Mouse (Mus musculus) midbrain, embryonic 16.5 days (tissue): ENCODE results near the gene Zbtb42. TPM values are rescaled to one million over a fixed set of nuclear protein-coding genes. Genes with fewer than 3 reads are reported as not detected.

ENCODE experiments used
- ATAC-seq: fragments of 200-750 bp; cut with Nextera tagmentation; 2 replicates; pipeline ENCODE4 v1.8.0; 2017; ENCODE audit warnings: moderate TSS enrichment
- H3K27ac ChIP-seq: fragments of 300-500 bp; sonication (generic); 2 replicates; pipeline ENCODE4 v1.5.1; 2014; ENCODE audit warnings: mild to moderate bottlenecking, low read length, mixed read lengths
- H3K27me3 ChIP-seq: fragments of 300-500 bp; sonication (generic); 2 replicates; pipeline ENCODE4 v1.6.1; 2014; ENCODE audit warnings: low read depth, low read length, mixed read lengths; ENCODE audit not compliant: control insufficient read depth, insufficient read depth
- H3K36me3 ChIP-seq: fragments of 300-500 bp; sonication (generic); 2 replicates; pipeline ENCODE4 v1.6.1; 2014; ENCODE audit warnings: mild to moderate bottlenecking, low read length, moderate library complexity, mixed read lengths; ENCODE audit not compliant: control insufficient read depth, insufficient read depth
- H3K4me1 ChIP-seq: fragments of 300-500 bp; sonication (generic); 2 replicates; pipeline ENCODE4 v1.6.1; 2014; ENCODE audit warnings: mild to moderate bottlenecking, low read length, mixed read lengths; ENCODE audit not compliant: control insufficient read depth, insufficient read depth
- H3K4me2 ChIP-seq: fragments of 300-500 bp; sonication (generic); 2 replicates; pipeline ENCODE4 v1.6.1; 2014; ENCODE audit warnings: mild to moderate bottlenecking, low read length, mixed read lengths
- H3K4me3 ChIP-seq: fragments of 300-500 bp; sonication (generic); 2 replicates; pipeline ENCODE4 v1.5.1; 2014; ENCODE audit warnings: low read depth, mild to moderate bottlenecking, low read length, moderate library complexity, mixed read lengths
- H3K9ac ChIP-seq: fragments of 300-500 bp; sonication (generic); 2 replicates; pipeline ENCODE4 v1.6.1; 2014; ENCODE audit warnings: low read depth, low read length, mixed read lengths
- H3K9me3 ChIP-seq: fragments of 300-500 bp; sonication (generic); replicated peaks from 2 replicates; pipeline ENCODE4 v1.6.1; 2014; ENCODE audit warnings: mild to moderate bottlenecking, low read length, mixed read lengths; ENCODE audit not compliant: control insufficient read depth, poor library complexity, severe bottlenecking
- WGBS: fragments of 180-500 bp; shearing (Covaris S2); extraction: QIAGEN DNeasy Blood & Tissue Kit; methylation state at CpG from one replicate; pipeline ENCODE4 v1.1.7; 2014; 5-methylcytosine and 5-hydroxymethylcytosine counted together
- polyA plus RNA-seq: library from polyadenylated mRNA; unstranded; fragments of >200 nt; fragmentation: Nextera tagmentation; extraction: Ambion mirVana; gene quantifications from 2 replicates; pipeline ENCODE4 v1.2.1, GENCODE M21; 2015

The Zbtb42 gene
- polyA plus RNA-seq, 1 experiment from 2014 or later = 0.73 TPM

DNA sequence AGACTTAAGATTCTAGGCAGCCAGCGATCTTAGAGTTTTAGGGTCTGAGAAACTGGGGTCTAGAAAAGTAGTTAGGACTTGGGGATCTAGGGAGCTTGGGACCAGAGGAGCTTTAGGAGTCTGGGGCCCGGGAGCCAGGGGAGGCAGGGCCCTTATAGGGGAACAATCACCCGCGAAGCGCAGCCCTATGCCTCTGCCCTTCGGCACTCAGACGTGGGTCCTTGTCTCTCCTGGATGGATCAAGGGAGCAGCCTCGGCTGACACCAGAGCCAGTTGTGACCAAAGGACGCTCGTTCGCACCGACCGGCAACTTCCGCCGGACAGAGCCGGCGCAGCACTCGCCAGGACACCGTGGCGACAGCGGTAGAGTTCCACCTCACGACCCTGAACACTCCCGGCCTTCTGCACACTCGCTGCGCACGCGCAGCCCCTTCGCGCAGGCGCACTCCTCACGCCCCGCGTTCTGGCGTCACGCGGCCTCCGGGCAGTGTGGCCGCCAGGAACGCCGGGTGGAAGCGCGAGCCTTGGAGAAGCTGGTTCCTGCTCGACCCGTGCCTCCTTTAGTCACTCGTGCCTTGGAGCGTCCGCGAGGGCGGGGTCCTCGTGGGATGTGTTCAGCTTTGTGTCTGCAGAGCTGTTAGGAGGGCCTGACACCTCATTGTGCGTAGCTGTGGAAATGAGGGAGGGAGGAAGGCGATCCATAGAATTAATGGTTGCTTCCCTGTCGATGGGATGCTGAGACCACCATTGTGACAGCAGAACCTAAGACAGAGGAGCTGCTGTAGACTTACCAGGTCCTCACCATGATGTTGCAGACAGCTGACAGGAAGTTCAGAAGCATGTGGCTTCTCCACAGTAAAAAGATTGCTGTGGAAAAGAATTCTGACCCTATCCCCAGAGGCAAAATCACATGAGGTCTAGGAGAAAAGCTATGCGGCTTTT is 14.8 kb downstream of the Zbtb42 start:
- peak overlapping the region; percentile 95 for H3K27ac ChIP-seq
- ATAC-seq = peak; percentile 96
- H3K4me2 ChIP-seq = peak overlapping the region; percentile 87
- no peaks in the 10 kb centered on the region for H3K9me3 ChIP-seq
- no peaks in the 10 kb centered on the region for H3K36me3 ChIP-seq
- 2% methylated on average over 53 of the region's 54 CpGs for WGBS
- peaks cover 13% of the 10 kb centered on the region for H3K4me1 ChIP-seq
- H3K27me3 ChIP-seq = no peaks in the 10 kb centered on the region
- peak overlapping the region; percentile 66 for H3K4me3 ChIP-seq
- H3K9ac ChIP-seq = peak overlapping the region; percentile 91

DNA sequence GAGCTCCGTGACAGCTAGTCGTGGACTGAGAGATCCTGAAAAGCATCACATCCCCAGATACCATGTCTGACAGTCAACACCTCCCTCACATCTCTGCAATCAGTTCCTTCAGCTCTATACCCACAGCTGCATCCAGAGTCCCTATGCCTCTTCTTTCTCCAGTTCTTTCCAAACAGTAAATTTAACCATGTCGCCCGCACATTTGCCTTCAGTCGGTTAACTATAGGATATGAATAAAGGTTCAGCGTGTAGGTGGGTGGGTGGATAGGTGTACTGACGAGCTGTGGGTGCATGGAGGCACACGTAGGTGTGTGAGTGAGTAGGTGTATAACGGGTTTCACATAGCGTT is 15.5 kb downstream of the Zbtb42 start:
- Histone ChIP-seq H3K4me2 (peak overlapping the region; percentile 87), H3K4me1 (peaks cover 13% of the 10 kb centered on the region), H3K36me3 (no peaks in the 10 kb centered on the region), H3K9ac (peak overlapping the region; percentile 91), H3K27me3 (no peaks in the 10 kb centered on the region), H3K9me3 (no peaks in the 10 kb centered on the region), H3K27ac (peak overlapping the region; percentile 95), H3K4me3 (peak overlapping the region; percentile 66)
- ATAC-seq = peak; percentile 40
- 76% methylated on average over 10 of the region's 10 CpGs for WGBS

DNA sequence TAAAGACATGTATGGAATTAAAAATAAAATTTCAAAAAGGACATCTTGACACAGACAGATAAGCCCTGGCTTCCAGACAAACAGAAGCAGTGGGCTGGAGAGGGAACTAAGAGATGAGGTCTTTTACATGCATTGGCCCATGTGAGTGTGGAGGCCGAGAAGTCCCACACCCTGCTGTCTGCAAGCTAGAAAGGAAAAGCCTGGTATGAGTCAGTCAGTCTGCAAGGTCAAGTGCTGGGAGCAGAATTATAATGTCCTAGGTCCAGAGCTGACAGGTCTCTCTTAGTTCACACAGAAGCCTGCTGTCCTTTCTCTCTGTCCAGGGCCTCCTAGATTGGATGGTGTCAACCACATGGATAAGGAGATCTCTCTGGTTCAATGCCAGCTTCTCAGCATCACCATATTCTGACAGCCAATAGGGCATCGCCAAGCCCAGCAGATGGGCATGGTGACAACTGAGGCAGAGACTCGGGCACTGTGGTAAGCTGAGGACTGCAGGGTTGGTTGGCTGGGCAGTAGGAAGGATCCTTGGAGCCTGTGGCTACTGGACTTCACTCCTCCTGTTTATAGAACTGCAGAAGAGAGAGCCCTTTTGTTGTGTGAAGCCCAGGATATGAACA is 18.3 kb downstream of the Zbtb42 start:
- H3K27ac ChIP-seq = no peak overlapping the region
- no peak overlapping the region for H3K9ac ChIP-seq
- no peaks in the 10 kb centered on the region for H3K36me3 ChIP-seq
- no peaks in the 10 kb centered on the region for H3K27me3 ChIP-seq
- no peak overlapping the region for H3K4me3 ChIP-seq
- H3K4me2 ChIP-seq = no peak overlapping the region
- no peak for ATAC-seq
- H3K4me1 ChIP-seq = peaks cover 16% of the 10 kb centered on the region
- no peaks in the 10 kb centered on the region for H3K9me3 ChIP-seq
- 81% methylated on average over 3 of the region's 3 CpGs for WGBS

DNA sequence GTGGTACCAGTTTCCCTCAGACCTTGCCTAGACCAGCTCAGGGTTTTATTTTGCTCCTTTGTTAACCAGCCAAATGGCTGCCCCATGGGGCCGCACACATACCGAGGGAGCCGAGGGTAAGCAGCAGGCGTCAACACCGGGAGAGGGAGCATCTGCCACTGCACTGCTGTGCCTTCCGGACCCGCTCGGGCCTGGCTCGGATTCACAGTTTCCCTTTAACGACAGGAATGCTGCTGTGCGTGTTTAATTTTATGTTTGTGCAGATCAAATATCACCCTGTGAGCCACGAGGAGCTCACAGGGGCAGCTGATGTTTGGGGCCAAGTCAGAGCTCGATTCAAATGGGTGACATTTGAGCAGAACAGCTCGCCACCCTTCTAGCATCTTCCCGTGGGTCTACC is 21.9 kb downstream of the Zbtb42 start:
- 17% methylated on average over 15 of the region's 15 CpGs for WGBS
- H3K9ac ChIP-seq = no peak overlapping the region
- ATAC-seq = no peak

DNA sequence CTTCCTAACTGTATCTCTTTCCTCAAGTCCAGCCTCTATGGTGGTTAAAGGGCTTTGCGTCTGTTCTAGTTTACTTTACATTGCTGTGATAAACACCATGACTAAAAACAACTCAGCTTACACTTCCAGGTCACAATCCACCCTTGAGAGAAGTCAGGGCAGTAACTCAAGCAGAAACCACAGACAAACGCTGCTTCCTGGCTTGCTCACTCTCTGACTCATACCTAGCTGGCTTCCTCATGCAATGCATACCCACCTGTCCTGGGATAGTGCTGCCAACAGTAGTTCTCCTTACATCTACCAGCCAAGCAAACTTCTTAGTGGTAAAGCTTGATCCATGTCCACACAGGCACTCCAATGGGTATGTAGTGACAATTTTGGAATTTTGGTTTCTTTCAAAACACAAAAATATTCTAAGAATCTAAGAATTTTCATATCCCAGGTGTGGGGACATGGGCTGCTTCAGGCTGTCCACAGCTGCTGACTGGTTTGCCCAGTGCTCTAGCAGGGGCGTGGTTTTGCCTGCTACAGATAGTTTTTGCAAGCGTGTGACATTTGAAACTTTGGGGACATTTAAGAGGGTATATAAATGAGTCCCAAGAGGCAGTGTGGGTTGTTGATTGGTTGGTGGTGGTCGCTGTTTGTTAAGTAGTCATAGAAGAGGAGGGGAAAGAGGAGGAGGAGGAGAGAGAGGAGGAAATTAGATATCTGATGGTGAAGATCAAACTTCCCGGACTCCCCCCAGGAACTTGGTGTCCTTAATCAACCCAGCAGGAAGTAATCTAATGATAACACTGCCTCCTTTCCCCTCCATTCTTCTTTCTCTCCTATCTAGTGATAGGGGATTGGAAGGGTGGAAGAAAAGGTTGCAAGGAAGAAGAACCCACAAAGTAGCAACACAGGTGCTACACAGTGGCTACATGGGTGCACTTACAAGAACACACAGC is 24.0 kb downstream of the Zbtb42 start:
- H3K4me3 ChIP-seq = no peak overlapping the region
- H3K9me3 ChIP-seq = no peaks in the 10 kb centered on the region
- no peaks in the 10 kb centered on the region for H3K36me3 ChIP-seq
- no peak for ATAC-seq
- H3K27me3 ChIP-seq = no peaks in the 10 kb centered on the region
- no peak overlapping the region for H3K27ac ChIP-seq
- WGBS = 78% methylated on average over 6 of the region's 6 CpGs
- H3K9ac ChIP-seq = no peak overlapping the region
- H3K4me1 ChIP-seq = peaks cover 8% of the 10 kb centered on the region; the same call in 1 of the 2 replicates
- H3K4me2 ChIP-seq = no peak overlapping the region

More for the DNA sequence above, 21.9 kb downstream of the Zbtb42 start:
- Histone ChIP-seq H3K9me3 (no peaks in the 10 kb centered on the region), H3K27me3 (no peaks in the 10 kb centered on the region), H3K4me2 (no peak overlapping the region), H3K27ac (no peak overlapping the region), H3K36me3 (no peaks in the 10 kb centered on the region), H3K4me3 (no peak overlapping the region), H3K4me1 (peaks cover 3% of the 10 kb centered on the region; the same call in 1 of the 2 replicates)

DNA sequence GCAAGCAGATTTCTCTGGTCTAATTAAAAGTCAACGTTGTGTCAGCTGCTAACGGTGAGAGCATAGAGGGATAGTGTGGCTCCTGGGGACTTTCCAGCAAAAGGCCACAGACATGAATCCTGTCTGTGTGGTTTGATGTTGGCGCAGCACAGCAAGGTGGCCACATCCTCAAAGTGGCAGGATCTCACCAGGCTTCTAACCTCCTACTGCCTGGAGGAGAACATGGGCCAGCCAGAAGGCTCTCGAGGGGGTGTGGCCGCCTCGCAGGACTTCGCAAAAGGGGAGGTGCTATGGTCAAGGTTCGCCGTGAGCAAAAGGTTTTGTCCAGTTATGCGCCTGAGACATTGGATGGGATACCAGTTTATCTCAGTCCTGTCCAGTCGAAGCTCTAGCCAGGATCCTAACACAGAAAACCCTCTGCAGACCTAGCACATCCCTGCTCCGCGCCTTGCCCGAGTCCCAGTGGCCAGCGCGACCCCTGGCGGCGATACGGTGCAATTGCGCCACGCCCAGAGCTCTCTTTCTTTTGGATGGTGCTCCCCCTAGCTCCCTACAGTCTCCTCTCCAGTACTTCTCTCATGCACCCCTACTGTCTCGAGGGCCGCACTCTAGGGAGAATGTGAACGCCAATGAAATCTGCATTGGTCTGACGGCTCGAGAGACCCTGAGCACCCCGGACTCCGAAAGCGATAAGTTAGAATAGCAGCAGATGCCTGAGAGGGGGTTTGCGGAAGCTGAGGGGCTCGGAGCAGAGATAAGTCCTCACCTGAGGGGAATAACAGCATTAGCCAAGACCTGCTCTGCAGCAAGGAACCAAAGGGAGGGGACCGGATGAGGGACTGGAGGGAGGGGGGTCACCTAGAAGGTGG is 28.3 kb downstream of the Zbtb42 start:
- Histone ChIP-seq H3K4me3 (peak overlapping the region; percentile 17), H3K9me3 (no peaks in the 10 kb centered on the region), H3K9ac (peak overlapping the region; percentile 42), H3K27me3 (no peaks in the 10 kb centered on the region; the same call in 1 of the 2 replicates), H3K36me3 (no peaks in the 10 kb centered on the region), H3K4me1 (peaks cover 5% of the 10 kb centered on the region; the same call in 1 of the 2 replicates), H3K27ac (no peak overlapping the region), H3K4me2 (peak overlapping the region; percentile 50)
- ATAC-seq = peak; percentile 87
- WGBS = 11% methylated on average over 32 of the region's 32 CpGs

DNA sequence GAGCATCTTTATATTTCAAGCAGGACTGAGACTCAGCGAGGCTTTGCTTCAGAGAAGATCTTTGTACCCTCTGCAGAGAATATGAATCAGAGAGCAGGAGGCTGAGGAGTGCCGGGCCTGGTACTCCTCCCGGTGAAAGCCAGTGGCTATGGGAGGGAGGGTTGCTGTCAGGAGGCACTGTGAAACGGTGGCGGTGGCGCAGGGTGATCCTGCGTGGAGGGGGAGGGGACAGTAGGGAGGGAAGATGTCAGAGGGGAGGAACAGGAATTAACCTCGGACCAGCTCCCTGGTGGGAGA is 28.9 kb downstream of the Zbtb42 start:
- H3K27ac ChIP-seq = no peak overlapping the region
- peak overlapping the region; percentile 42; the same call in 1 of the 2 replicates for H3K9ac ChIP-seq
- H3K4me1 ChIP-seq = peaks cover 5% of the 10 kb centered on the region; the same call in 1 of the 2 replicates
- H3K27me3 ChIP-seq = no peaks in the 10 kb centered on the region; the same call in 1 of the 2 replicates
- no peaks in the 10 kb centered on the region for H3K36me3 ChIP-seq
- H3K4me3 ChIP-seq = peak overlapping the region; percentile 17
- 22% methylated on average over 8 of the region's 8 CpGs for WGBS
- ATAC-seq = peak; percentile 52
- no peaks in the 10 kb centered on the region for H3K9me3 ChIP-seq
- H3K4me2 ChIP-seq = peak overlapping the region; percentile 50

DNA sequence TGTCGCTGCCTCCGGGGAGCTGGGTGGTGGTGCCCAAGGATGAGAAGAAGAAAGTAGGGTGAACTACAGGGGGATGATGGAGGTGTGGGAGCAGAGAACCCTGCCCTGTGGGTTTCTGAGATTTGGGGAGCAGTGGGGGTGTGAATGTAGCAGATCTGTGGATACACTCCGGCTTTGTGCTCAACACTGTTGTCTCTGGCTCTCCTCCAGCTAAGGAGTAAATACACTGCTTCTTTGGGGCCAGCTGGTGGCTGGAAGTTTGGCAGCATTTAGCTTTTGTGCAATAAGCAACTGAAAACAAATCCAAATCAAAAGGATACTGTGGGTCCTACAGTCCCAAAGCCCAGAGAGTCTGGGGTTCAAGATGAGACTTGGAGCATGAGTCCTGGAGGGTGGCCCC is 35.4 kb downstream of the Zbtb42 start:
- ATAC-seq = no peak; the same call in 1 of the 2 replicates
- Histone ChIP-seq H3K4me1 (no peaks in the 10 kb centered on the region), H3K9me3 (no peaks in the 10 kb centered on the region), H3K27me3 (no peaks in the 10 kb centered on the region; the same call in 1 of the 2 replicates), H3K27ac (no peak overlapping the region), H3K9ac (0 out of 2 replicates have a peak overlapping the region, but pooled peaks have one; percentile 6), H3K4me3 (no peak overlapping the region), H3K4me2 (no peak overlapping the region), H3K36me3 (no peaks in the 10 kb centered on the region)
- WGBS = 73% methylated on average over 3 of the region's 3 CpGs
